Mouse (Mus musculus) T-helper 1 cell (primary cell): ENCODE results near the gene Fam90a1b.
"Not testable (repeated sequence)": the region's sequence is repeated elsewhere in the genome, so short reads cannot be mapped to it uniquely, and the experiment has no call there.

Experiments
- in situ Hi-C: fragments of 300-600 bp; cut with MboI, MseI; formaldehyde crosslinking; loops from one replicate; pipeline ENCODE4 v1.15.1; 2025; ENCODE audit warnings: high pct_unique_total_duplicates

The Fam90a1b gene

DNA sequence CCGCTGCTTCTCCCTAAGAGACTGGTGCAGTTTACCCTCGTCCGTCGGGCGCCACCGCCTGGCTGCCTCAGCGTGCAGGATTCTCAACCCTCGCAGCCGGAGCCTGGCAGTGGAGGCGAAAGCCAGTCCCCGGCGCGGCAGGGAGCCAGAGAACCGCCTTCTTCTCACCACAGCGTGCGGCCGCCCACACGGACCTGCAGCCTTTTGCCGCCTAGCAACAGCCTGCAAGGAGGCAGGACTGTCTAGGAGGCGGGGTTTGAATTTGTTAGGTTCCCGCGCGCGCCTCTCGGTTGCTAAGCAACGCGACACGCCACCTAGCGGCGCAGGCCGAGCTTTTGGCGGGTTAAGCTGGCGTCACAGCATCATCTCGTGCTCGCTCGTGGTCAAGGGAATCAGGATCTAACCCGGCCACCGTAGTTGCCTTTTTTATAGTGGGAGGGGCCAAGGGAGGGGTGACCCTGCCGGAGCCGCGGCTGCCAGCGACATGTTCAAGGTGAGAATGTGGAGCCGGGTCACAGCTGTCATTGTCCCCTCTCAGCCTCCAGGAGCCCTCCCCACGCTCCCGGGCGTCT lies at the start of gene Fam90a1b, which contains the start of gene Apoo:
Gene Fam90a1b, minus strand, starts transcription at position 108 of the 572 bp plus-strand sequence.
Gene Apoo, plus strand, starts transcription at position 448 of the 572 bp plus-strand sequence.
- in situ Hi-C loops, result no loop called here

DNA sequence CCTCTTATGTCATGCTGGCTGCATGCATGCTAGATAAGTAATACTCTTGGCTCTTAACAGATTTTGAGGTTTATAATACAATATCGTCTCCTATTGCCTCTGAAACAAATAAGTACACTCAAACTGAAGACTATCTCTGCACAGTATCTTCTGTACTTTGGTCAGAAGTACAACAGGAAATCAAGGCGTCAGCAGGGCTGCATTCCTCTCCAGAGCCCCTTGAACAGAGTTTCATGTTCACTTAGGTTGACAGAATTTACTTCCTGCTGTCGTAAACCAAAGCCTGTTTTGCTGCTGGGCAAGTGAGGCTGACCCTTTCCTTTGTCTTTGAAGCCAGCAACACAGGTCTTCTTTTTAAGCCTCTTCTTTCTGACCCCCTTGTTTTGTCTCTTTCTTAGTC lies 42.4 kb upstream of the Fam90a1b start:
- in situ Hi-C loops, result no loop called here

DNA sequence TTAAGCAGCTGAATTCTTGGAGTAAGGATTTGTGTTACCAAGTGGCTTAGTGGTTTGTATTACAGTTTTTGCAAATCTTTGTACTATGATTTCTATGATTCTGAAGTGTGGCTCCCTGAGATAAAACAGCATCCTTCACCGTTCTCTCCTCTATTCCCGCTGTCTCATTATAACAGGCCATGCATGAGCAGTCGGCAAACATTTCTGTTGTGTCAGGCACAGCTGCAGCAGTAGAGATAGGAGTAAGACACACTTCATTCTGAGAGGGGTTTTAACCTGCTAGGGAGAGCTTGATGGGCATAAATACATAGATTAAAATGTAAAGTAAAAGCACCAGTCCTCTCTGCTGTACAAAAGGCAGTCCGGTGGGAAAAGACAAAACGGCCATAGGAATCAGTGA lies 12.2 kb upstream of the Fam90a1b start:
- in situ Hi-C loops, result no loop called here

DNA sequence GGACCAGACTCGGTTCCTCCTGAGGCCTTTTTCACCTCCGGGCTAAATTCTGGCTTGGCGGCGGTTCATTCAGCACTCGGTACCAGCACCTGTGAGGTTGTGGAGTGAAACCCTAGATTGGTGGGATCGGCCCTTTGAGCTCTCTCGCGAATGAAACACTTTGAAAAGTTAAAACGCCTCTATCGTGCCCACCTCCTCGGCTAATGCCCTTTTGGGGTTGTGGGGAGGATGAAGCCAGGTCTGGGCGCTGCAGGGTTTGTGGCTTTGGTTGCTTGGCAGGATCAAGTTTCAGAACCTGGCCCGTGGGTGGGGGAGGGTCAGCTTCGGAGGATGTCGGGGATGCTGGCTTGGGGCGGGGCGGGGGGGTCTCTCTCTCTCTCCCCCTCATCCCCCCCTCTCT lies 671 bp upstream of the Fam90a1b start:
- in situ Hi-C loops, result no loop called here

DNA sequence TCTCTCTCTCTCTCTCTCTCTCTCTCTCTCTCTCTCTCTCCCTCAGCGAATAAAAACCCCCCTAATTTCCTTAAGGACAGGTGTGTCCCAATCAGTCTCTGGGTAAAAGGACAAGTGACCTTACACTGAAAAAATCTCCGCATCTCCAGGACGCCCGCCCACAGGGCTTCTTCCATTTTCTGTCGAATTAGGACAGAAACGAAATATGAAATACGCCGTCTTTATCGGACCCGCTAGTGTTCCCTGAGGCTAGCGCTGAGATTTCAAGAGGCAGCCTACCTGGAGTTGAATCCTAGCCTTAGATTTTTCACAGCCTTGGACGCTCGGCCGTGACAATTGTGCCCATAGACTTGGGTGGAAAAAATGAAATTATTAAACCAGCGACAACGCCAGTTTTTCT lies 548 bp downstream of the Fam90a1b start:
- in situ Hi-C loops, result no loop called here

DNA sequence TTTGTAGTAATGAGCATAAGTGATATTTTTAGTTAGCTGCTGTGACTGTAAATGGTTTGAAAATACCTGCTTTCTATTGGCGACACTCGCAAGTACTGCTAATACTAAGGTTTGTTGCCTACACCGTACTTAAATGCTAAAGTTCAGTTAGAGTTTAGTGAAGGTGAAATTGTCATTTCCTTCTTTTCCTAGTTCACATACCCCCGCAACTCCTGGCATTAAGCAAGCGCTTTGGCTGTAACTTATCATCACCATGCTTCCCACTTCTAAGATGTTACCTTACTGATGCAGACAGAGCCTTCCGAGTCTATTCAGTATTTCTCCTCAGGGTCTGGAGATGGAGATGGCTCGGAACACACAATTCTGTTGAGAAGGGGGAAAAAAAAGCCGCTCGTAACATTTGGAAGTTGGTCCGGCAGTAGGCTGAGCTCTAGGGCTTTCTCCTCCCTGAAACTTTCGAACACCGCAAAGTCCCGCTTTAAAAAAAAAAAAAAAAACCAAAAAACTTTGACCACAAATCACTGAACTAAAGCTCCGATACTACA lies 1.1 kb downstream of the Fam90a1b start:
- in situ Hi-C loops, result no loop called here

DNA sequence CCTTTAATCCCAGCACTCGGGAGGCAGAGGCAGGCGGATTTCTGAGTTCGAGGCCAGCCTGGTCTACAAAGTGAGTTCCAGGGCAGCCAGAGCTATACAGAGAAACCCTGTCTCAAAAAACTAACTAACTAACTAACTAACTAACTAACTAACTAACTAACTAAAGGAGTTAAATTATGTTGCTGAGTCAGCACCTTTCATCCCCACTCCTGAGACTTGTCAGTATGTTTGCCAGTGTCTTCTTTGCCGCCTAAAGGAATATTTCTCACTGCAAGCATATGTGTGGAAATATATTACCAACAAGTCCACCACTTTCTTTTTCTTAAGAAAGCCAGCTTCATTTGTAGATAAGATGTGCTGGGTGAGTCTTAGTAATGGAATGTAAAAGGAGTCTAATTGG lies 22.9 kb downstream of the Fam90a1b start:
- in situ Hi-C loops, result not testable (repeated sequence)

DNA sequence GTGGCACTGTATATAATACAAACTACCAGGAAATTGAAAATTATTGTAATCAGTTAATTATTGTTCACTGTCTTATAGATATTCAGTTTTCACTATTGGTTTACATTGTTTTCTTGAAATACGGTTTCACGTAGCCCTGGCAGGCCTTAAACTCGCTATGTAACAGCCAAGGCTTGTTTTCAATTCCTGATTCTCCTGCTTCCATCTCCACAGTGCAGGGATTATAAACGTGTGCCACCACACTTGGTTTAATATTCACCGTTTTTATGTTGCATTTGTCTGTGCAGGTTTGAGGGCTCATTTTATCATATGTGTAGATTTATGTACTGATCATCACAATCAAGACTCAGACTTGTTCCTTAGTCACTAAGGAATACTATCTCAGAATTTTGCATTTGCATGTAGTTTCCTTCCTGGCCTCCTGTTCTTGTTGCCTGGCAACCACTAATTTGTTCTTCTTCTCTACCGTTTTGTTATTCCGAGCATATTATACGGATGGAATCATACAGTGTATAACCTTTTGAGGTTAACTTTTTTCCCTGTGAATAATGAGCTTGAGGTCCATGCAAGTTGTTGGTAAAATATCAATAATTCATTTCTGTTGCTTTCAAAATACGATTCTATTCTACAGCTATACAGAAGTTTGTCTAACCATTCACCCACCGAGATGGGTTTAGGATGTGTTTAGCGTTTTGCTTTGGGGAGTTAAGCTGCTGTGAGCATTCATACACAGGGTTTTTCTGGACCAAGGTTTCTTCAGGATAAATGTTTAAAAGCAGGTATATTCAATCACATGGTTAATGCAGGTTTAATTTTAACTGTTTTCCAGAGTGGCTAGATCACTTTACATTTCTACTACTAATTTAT lies 45.3 kb downstream of the Fam90a1b start:
- in situ Hi-C loops, result no loop called here
